Mouse (Mus musculus) myocyte (in vitro differentiated cells): ENCODE data around the gene Tbc1d32.

Source experiments
- POLR2A ChIP-seq: IDR thresholded peaks from one replicate; pipeline ENCODE4 v1.6.1; 2011; ENCODE audit warnings: low read depth, mild to moderate bottlenecking, control low read depth, moderate library complexity; ENCODE audit not compliant: insufficient read length
- TCF12 ChIP-seq: IDR thresholded peaks from one replicate; pipeline ENCODE4 v1.6.1; 2011; ENCODE audit warnings: mild to moderate bottlenecking, control low read depth; ENCODE audit not compliant: poor library complexity, insufficient read depth, severe bottlenecking

DNA sequence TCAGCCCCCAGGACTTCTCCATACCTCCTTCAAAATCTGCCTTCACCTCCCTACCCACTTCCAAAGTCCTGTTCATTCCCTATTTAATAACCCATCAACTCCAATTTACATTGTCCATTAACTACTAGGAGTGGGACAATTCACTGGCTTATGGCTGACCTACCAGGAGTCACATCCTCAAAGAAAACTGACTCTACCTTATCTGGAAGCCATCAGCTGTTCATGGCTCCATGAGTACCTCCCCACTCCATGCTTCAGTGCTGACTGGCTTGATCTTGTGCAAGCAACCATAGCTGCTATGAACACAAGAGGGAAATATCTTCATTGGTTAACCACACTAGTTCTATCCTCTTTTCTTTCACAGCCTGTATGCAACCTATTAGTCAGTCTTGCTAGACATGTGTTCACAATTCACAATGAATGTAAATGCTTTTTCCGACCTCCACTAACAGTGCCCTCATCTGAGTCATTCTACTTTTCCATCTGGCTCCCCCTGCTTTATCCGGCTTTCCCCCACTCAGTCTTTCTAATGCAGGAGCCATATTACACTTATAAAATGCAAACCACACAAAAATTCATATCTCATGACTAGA is 167.2 kb downstream of the Tbc1d32 start:
- TF ChIP-seq TCF12 (no peak), POLR2A (no peak)
